ENCODE assay signal across 18 mouse cellular contexts in genomic region chr11:95916426-95916825, GRCm38 (mm10). TPM values are rescaled to one million over a fixed set of nuclear protein-coding genes. Genes with fewer than 3 reads are reported as not detected.
"Had no signal": no experiment of that assay in that cellular context is flagged by ENCODE, and none has a peak within 500 bp of the region (broad histone marks: within the 10 kb centered on the region; RNA-seq: fewer than 3 reads in every experiment).

No protein-coding gene starts in this region.

- H3K9ac ChIP-seq: limb, embryonic 15.5 days; liver, embryonic 12.5 days; lung, embryonic 14.5 days; midbrain, embryonic 13.5 days; neural tube, embryonic 12.5 days; stomach, embryonic 15.5 days had no signal

- H3K4me2 ChIP-seq: limb, embryonic 15.5 days had no signal

- DNase-seq: kidney, adult 8-10 months; kidney, postnatal 36 days; layer of hippocampus, adult 9-11 months; layer of hippocampus, postnatal 36 days; lung, postnatal 10 days; lung, postnatal 4 days; retina, postnatal 1 day; right cerebral cortex, postnatal 4 days; thymus, postnatal 36 days had no signal

- H3K36me3 ChIP-seq: limb, embryonic 15.5 days; liver, embryonic 12.5 days; midbrain, embryonic 13.5 days; neural tube, embryonic 12.5 days; stomach, embryonic 15.5 days had no signal

- H3K4me3 ChIP-seq: limb, embryonic 15.5 days; myocyte had no signal

- H3K27ac ChIP-seq: limb, embryonic 15.5 days; liver, embryonic 12.5 days; midbrain, embryonic 13.5 days; neural tube, embryonic 12.5 days; stomach, embryonic 15.5 days had no signal

- H3K9me3 ChIP-seq: limb, embryonic 15.5 days; liver, embryonic 12.5 days; midbrain, embryonic 13.5 days; neural tube, embryonic 12.5 days; stomach, embryonic 15.5 days had no signal

- ATAC-seq: liver, embryonic 12.5 days; midbrain, embryonic 13.5 days had no signal

RNA-seq across cellular contexts. Expression of gene B4galnt2, which starts 1.7 kb away (rescaled TPM):
- polyA plus RNA-seq: limb, embryonic 11.5 days; limb, embryonic 15.5 days; midbrain, embryonic 13.5 days; neural tube, embryonic 12.5 days; spleen, adult 2 months had no signal
